Mouse (Mus musculus) v-Abl transformed pro-B cells (cell line): ENCODE results near the gene Kremen2.
"Not testable (repeated sequence)": the region's sequence is repeated elsewhere in the genome, so short reads cannot be mapped to it uniquely, and the experiment has no call there.

Source experiments
- in situ Hi-C, 2 experiments: fragments of 400-800 bp; cut with MboI; formaldehyde crosslinking; loops; one replicate each; pipeline ENCODE4 v1.15.1; 2025; ENCODE audit not compliant: unreplicated experiment in 2 of 2

The Kremen2 gene

DNA sequence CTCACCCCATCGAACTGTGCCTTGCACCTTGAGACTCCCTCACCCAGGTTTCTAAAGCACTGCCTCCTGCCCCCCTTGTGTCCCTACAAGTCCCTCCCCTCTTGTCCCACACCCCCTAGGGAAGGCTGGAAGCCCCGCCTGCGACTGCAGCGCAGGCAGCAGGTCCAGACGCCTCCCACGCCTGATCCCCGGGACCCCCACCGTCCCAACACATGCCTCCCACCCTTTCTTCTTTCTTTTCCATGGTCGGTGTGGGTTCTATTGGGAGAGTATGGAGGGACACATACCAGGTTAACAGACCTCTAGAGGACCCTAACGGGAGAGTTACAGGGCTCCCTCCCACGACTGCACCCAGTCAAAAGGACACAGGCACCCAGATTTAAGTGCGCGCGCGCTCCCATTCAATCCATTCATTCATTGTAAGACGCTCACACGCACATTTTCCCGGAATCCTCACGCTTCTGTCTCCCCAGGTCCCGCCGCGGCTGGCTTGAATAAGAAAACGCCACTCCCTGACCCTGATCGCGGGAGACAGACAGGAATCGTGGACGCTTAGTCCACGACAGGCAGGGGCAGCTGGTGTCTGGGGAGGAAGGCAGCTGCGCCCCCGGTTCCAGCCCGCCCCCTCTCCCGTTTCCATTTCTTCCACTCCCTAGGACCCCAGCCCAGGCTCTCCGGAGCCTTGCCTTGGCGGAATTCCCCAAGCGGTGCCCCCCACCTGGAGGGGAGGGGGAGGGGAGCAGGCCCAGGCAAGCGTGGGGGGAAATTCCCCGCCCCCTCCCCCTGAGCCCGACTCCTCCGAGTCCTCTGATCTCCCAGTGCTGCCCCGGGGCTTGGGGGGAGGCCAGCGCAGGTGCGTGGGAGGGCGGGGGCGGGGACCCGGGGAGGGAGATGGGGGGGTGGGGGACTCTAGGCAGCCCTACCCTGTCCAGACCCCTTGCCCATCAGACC, at the start of gene Kremen2:
Gene Kremen2 (minus strand): TSS at position 533 of the 951 bp plus-strand sequence.
- in situ Hi-C loops = loop anchor here in 1 of 2 experiments (10.0 kb wide), 1 partner anchor 219 kb away; no protein-coding TSS in a partner anchor

DNA sequence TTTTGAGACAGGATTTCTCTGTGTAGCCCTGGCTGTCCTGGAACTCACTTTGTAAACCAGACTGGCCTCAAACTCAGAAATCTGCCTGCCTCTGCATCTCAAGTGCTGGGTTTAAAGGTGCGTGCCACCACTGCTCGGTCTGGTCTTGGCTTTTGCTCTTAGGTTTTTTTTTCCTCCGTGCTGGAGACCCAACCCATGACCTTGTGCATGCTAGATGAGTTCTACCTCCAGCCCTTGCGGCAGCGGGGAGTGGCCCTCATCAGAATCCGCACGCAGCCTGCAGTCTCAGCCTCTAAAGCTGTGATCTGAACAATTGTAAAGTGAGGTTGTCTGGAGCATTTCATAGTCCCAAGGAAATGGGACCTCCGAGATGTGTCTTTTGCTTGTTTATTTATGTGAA, 49.7 kb upstream of the Kremen2 start:
- in situ Hi-C loops = no loop called here

DNA sequence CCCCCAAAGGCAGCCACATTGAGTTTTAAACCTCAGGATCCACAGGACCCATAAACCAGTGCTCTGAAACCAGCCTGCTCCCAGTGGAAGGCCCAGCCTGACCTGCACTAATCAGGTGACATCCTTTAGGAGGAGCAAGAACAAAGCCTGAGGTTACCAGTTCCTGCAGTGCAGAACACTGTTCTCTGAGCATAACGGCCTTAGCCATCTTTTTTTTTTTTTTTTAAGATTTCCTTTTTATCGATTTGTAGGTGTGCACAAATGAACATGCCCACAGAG, 45.4 kb upstream of the Kremen2 start:
- in situ Hi-C loops = no loop called here

DNA sequence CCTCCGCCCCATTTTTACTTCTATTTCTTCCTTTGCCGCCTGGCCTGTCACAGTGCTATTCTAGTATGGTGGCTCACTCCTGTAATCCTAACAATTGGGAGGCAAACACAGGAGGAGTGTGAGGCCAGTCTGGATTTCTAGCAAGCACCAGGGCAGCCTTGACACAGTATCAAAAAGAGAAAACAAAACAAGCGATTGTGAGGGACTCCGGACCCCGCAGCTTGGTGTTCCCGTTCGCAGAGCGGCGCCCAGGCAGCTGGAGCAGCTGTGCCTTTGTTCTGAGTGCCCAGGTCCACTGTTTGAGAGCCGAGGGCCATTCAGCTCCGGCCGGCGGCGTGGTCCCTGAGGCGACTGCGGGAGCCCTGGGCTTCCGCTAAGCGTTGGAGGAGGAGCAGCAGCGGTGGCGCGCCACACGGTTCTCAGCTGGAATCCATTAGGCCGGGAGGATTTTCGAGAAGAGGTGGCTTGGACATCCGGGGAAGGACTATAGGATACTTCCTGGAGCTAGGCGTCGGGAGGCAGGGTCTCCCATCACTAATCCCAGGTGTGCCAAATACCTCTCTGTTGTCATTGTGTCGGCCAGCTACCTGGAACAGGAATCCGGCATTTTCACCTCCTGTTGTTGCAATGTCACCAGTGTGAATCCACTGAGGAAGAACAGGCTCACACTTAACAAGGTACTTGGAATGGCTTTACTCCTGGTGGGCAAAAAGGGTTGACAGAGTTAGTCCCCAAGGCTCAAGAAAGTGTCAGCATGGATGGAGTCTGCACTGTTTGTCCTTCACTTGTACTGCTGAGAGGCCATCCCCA, 44.8 kb upstream of the Kremen2 start, which contains the start of gene Srrm2:
Gene Srrm2 (plus strand): TSS at position 264 of the 810 bp plus-strand sequence.
- in situ Hi-C loops = no loop called here

DNA sequence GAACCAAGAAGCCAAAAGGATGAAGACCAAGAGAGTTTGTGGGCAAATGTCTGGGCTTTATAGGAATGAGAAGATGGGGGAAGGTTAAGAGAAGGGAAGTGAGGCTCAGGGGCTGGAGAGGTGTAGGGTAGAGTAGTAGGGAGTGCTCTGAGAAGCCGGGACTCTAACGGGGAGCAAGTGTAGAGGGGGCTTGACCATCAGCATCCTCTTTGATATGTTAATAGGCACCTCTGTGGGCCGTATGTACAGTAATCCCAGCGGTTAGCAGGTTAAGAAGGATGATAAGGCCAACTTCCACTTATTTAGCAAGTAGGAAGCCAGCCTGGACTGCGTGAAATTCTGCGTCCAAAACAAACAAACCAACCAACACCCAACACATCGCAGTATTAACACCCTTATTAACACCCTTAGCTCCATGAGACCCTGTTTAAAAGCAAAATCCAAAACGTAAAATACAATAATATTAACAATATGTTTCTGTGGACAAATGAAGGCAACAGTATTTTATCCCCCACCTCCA, 44.2 kb upstream of the Kremen2 start:
- in situ Hi-C loops = no loop called here

DNA sequence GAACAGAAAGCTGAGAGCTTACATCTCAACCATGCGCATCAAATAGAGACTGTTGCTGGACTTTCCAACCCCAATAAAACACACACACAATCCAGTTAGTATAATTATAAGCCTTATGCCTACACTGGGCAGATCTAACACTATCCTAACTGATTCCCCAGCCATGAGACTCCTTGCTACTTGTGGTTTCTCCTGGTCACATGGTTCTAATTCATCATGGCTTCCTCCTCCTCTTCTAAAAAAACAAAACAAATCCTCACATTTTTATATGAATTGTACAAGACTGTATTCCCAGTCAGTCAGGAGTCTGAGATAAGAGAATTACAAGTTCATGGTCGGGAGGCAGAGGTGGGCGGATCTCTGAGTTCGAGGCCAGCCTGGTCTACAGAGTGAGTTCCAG, 43.3 kb upstream of the Kremen2 start:
- in situ Hi-C loops = no loop called here

DNA sequence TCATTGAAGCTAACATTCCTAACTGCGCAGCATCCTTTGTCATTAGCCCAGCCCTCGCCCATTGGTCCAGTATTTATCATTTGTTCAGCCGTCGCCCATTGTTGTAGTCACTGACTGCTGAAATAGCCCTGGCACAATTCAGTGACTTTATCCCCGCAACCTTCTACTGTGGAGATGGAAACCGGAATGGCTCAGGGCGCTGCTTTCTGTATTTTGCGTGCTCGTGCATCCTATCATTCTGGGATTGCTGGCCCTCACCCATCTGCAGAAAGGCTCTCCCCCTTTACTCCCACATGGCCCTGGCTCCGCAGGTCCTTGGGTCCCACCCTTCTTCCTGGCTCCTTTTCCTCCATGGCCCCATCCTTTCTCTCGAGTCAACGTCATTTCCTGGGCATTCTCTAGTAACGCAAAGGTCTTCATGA, 40.9 kb upstream of the Kremen2 start:
- in situ Hi-C loops = no loop called here

DNA sequence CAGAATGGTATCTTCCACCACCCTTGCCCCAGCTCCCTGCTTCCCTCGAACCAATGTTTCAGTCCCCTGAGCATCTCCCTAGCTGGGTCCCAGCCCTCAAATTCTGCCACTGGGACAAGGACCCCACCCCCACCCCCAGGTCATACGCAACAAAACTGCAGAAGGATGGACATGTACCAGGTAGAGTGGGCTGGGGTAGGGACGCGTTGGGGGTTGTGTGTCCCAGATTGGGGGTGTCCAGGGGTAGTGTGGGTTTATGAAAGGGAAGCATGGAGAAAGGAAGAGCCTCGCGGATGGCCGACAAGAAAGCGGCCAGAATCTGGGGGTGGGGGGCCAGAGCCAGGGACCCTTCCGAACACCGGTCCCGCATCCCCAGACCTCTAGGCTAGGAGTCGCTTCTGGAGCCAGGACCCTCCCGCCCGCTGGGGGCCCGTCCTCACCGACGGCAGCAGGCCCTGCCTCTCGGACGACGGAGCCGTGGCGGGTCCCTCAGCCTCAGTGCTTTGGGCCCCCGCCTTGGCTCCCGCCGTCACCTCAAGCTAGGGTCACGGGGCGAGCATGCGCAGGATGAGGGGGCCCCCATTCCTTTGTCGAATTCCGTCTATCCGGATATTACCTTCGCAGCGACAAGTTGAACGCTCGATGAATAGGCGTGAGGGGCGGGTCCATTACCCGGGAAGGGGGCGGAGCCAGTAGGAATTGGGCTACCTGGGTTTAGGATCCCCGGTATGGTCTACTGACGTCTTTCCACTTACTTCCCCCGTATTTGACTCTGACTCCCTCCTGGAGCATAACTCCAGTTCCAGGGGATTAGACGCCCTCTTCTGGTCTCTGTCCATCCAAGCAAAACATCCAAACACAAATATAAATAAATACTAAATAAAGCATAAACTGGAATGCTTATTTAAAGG, 40.2 kb upstream of the Kremen2 start, which contains the start of gene Flywch2:
Gene Flywch2 (minus strand): TSS at position 521 of the 911 bp plus-strand sequence.
- in situ Hi-C loops = no loop called here

DNA sequence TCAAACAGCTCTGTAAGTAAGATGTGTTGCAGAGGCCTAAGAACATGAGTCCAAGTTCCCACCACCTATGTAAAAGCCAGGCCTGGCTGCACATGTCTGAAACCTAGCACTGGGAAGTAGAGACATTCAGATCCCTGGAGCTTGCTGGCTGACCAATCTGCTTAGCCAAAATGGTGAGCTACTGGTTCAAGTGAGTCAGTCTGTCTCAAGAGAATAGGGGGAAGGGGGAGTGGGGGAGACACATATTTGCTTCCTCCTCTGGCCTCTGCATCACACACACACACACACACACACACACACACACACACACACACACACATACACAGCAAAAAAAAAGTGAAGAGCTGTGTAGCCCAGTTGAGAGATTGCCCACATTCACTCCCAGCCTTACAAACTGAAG, 37.7 kb upstream of the Kremen2 start:
- in situ Hi-C loops = no loop called here

DNA sequence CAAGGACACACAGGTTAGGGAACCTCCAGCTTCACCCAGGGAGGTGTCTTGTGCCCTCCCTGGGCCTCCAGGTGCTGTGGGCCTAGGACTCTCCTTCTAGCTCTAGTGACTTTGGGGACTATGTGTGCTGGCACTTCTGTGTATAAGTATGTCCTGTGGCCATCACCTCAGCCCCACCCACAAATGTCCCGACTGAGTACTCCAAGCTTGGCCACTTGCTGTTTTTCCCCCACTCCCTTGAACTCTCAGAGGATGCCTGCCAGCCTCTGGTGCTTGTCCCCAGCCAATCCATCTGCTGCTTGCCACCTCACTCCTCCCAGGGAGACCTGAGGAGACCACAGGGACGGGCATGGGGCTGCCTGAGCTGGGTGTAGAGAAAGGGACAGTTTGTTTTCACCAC, 32.8 kb upstream of the Kremen2 start:
- in situ Hi-C loops = loop anchor here (5.0 kb wide), 3 partner anchors 74 to 184 kb away; no protein-coding TSS in a partner anchor

DNA sequence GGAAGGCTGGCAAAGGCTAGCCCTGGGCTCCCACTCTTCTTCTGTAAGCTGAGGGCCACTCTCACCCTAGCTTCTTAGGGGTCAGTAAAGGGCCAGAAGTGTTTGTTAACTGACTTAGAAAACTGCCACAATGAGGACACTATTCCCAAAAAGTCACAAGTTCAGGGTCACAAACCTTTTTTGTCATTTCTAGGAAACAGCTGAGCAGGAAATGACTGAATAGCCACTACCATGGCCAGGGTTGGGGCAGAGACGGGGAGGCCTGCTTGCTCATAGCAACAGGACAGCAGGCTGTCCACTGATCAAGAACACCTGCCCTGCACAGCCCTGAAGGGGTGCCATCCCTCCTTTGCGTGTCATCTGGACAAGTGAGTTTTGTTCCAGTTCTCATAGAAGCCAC, 31.5 kb upstream of the Kremen2 start:
- in situ Hi-C loops = loop anchor here (5.0 kb wide), 3 partner anchors 75 to 185 kb away; no protein-coding TSS in a partner anchor

DNA sequence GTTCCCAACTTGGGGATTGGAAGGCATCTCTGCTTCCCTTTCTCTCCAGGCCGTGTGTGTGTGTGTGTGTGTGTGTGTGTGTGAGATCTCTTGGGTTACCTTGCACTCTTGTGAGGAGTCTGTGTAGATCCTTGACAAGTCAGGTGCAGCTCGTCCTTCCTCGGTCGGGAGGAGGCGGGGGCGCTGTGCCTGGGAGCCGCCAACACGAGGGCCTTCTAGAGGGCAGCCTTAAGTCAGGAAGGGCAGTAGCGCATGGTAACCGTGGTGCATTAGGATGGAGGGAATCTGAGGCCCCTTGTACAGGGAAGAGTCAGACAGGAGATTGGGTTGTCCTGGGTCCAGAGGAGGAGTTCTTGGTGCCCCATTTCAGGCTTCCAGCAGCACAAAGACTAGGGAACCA, 30.6 kb upstream of the Kremen2 start:
- in situ Hi-C loops = loop anchor here (5.0 kb wide), 3 partner anchors 76 to 186 kb away; no protein-coding TSS in a partner anchor

DNA sequence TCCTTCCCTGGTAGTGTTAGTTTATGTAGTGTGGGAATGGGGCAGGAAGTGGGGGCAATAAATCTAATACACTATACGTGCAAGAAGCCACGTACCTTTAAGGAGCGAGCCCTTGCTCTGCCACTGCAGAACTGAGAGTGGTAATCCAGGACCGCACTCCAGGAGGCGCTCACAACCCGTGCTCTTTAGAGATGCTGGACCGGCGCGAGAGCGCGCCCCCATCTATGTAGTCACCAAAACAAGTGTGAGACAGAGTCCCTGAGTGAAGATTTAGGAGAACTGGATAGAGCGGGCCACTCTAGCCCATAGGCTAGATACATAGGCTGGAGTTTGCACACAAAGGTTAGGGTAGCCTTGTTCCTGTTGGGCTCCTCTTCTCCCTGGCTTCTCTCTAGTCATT, 28.5 kb upstream of the Kremen2 start:
- in situ Hi-C loops = no loop called here

DNA sequence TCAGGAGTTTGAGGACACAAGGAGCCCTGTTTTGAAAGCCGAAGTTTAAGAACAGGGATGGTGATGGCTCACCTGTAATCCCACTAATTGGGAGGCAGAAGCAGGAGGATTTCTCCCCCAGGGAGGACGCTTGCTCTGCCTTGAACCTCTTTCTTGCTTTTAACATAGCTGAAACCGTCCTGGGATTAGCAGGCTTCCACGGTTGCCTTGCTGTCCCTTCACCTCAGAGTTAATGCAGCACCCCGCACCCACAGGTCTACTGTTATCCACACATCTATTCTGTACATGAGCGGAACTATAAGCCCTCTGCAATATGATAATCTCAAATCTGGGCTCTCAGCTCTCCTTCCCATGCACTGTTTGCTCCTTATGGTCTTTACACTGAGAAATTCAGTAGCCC, 28.0 kb upstream of the Kremen2 start:
- in situ Hi-C loops = no loop called here

DNA sequence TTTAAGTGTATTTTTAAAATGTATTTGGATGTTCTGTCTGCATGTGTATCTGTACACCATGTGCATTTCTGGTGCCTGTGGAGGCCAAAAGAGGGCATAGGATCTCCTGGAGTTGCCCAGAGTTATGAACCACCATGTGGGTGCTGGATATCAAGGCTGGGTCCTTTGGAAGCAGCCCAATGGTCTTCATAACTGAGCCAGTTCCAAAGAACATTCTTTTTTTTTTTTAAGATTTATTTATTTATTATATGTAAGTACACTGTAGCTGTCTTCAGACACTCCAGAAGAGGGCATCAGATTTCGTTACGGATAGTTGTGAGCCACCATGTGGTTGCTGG, 26.6 kb upstream of the Kremen2 start:
- in situ Hi-C loops = not testable (repeated sequence)

DNA sequence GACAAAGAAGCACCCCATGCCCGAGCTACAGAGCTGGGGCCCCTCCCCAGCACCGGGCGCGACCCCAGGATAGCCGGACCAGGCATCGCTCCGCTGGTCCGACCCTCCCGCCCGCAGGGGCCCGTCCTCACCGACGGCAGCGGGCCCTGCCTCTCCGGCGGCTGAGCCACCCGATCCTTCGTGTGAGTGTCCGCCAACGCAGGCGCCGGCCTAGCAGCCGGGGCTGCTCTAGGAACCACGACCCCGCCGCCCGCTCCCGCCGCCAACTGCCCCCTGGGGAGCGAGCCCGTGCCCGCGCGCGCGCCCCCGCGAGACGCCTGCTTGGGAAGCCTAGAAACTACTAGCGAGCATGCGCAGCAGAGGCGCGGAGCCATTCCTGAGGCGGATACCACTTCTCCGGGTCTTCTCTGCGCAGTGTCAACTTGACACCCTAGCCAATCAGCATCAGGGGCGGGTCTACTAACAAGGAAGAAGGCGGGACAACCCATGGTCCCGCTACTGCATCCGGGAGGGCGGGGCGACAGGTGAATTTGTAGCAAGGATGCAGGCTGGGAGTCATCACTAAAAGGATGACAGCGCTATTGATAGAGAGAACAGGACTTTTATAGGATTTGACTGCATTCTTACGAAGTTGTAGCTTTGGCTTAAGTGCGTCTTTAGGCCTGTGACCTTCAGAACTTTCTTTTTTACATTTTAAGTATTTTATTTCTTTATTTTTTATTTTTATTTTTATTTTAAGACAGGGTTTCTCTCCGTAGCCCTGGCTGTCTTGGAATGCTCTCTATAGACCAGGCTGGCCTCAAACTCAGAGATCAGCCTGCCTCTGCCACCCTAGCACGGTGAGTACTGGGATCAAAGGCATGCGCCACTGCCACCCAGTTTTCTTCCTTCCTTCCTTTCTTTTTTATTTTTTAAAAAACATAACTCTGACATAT, 25.9 kb upstream of the Kremen2 start, which contains the start of gene Flywch1:
Gene Flywch1 (minus strand): TSS at position 319 of the 935 bp plus-strand sequence.
- in situ Hi-C loops = no loop called here

DNA sequence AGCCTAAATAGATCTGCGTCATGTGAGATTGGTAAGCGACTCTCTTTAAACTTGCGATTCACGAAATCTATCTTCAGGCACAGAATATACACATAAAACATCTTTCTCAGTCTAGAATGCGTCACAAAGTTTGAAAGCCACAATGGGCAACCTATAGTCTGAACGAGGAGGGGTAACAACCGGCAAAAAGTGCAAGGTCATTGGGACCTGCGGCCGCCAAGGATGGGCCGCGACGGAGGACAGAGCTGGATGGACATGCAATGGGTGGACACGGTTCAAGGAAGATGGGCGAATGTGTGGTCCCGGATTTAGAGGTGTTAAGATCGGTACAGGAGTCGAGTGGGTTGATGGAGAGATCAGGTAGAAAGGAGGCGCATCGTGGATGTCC, 25.3 kb upstream of the Kremen2 start:
- in situ Hi-C loops = no loop called here

DNA sequence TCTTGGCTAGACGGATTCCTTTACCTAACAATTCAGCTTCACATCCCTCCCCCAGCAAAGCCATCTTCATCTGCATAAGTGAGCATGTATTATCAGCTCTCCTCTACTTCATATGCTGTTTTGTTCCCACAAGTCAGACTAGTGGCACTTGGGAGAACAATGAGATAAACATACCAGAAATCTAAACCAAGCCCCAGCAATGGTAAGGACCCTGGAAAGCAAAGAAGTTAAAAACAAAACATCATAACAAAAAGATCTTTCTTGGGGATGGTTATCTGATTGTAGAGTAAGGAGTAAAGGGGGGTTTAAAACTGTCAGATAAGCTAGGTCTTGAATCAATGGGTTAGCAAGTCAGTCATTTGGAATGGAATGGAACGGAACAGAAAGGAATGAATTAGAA, 24.9 kb upstream of the Kremen2 start:
- in situ Hi-C loops = no loop called here

DNA sequence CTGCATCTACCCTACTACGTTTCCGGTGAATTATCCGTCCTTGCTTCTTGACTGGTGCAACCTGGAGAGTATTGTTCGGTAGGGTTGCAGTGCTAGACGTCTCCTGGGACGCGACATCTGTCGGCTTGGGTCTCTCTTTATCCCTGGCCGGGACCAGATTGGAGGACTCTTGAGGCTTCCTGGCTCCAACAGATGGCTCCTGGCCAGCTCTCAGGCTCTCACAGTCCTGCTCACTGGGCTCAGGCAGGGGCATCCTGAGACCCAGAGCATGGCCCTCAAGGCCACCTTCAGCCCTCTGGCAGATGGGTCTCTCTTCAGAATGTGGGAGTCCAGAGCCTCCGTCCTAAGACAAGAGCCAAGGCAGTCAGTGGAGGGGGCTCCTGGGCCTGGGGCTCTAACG, 17.3 kb upstream of the Kremen2 start:
- in situ Hi-C loops = no loop called here
